Comparison of ENCODE assay signal across 14 mouse cellular contexts in the genomic region with DNA sequence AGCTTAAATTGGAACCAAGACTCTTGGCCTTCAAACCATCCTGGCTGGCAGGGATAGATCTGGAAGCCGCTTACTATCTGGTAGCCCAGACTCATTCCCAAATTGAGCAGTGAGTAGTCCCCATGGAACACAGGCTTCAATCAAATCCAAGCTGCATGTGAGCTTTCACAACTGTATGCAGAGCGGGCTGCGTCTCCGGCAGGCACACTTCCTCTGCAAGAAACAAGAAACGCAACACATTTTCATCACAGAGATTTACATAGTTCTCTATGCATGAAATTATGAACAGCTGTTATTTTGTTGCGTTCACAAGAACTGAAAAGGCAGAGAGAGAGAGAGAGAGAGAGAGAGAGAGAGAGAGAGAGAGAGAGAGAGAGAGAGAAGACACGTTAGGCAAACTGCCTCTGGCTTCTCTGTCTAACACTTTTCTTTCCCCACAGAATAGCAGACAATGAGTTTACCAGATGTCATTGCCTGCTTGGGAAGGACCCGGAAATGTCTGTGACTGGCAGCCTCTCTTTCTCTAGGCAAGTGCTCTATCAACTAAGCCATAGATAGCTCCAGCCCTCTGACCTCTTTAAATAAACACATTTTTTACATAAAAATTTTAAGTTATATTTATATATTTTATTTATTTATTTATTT. TPM values are rescaled to one million over a fixed set of nuclear protein-coding genes. Genes with fewer than 3 reads are reported as not detected.
DNase-seq lines count a peak whose midpoint lies in the region; ATAC-seq and TF ChIP-seq lines count a peak whose summit lies in the region.
"Had no signal": no experiment of that assay in that cellular context is flagged by ENCODE, and none has a peak within 500 bp of the region (broad histone marks: within the 10 kb centered on the region; RNA-seq: fewer than 3 reads in every experiment).

No protein-coding gene starts in this region.

- H3K4me1 ChIP-seq in forebrain, embryonic 13.5 days, result no peaks in the 10 kb centered on the region
- no peaks in the 10 kb centered on the region for H3K4me1 ChIP-seq in forebrain, embryonic 11.5 days (replicated peaks; ENCODE audit: control insufficient read depth, insufficient read depth, low read length)
- H3K4me1 ChIP-seq in hindbrain, postnatal 0 days (ENCODE audit: insufficient read depth, low read length), result no peaks in the 10 kb centered on the region
- H3K4me1 ChIP-seq in hindbrain, embryonic 10.5 days (replicated peaks), result peaks cover 4% of the 10 kb centered on the region; the same call in 1 of the 2 replicates
- peaks cover 5% of the 10 kb centered on the region; the same call in 1 of the 2 replicates for H3K4me1 ChIP-seq in spleen, adult 2 months (ENCODE audit: control insufficient read depth, insufficient read depth, insufficient read length)
- H3K4me1 ChIP-seq: heart, embryonic 15.5 days; liver, embryonic 12.5 days had no signal

- 74% methylated on average over 8 of the region's 8 CpGs for WGBS in forebrain, embryonic 13.5 days
- 76% methylated on average over 8 of the region's 8 CpGs for WGBS in forebrain, embryonic 11.5 days
- 52% methylated on average over 8 of the region's 8 CpGs for WGBS in hindbrain, postnatal 0 days
- WGBS in hindbrain, embryonic 10.5 days, result 72% methylated on average over 8 of the region's 8 CpGs
- 47% methylated on average over 8 of the region's 8 CpGs for WGBS in spleen, adult 2 months

- ATAC-seq in forebrain, embryonic 13.5 days, result no peak
- no peak for ATAC-seq in forebrain, embryonic 11.5 days (replicated peaks; ENCODE audit: low FRiP score)
- no peak for ATAC-seq in hindbrain, postnatal 0 days
- ATAC-seq: liver, embryonic 12.5 days had no signal

- no peaks in the 10 kb centered on the region for H3K36me3 ChIP-seq in forebrain, embryonic 13.5 days (ENCODE audit: poor library complexity, severe bottlenecking)
- no peaks in the 10 kb centered on the region for H3K36me3 ChIP-seq in forebrain, embryonic 11.5 days (ENCODE audit: control insufficient read depth, insufficient read depth, low read length)
- no peaks in the 10 kb centered on the region for H3K36me3 ChIP-seq in hindbrain, postnatal 0 days (ENCODE audit: insufficient read depth, low read length)
- no peaks in the 10 kb centered on the region for H3K36me3 ChIP-seq in hindbrain, embryonic 10.5 days
- H3K36me3 ChIP-seq in spleen, adult 2 months (ENCODE audit: control insufficient read depth, insufficient read depth, low read length), result no peaks in the 10 kb centered on the region
- H3K36me3 ChIP-seq: heart, embryonic 15.5 days; liver, embryonic 12.5 days had no signal

- TF ChIP-seq CTCF in hindbrain, postnatal 0 days (IDR thresholded peaks at IDR 0.05; ENCODE audit: low read depth), result no peak
- TF ChIP-seq CTCF in spleen, adult 2 months (IDR thresholded peaks at IDR 0.05; ENCODE audit: extremely low read depth, insufficient read depth, insufficient read length, insufficient replicate concordance), result no peak

- DNase-seq in forebrain, embryonic 11.5 days (ENCODE audit: low spot score), result no peak
- peak; percentile 26 for DNase-seq in hindbrain, postnatal 0 days (ENCODE audit: low spot score)
- no peak for DNase-seq in hindbrain, embryonic 10.5 days (ENCODE audit: low spot score)
- DNase-seq in spleen, adult 2 months (ENCODE audit: low read depth in 1 of 2, low spot score in 2 of 2), result no peak
- no peak for DNase-seq in spleen, adult 12 weeks (ENCODE audit: low spot score)
- peak; percentile 11 for DNase-seq in skeletal muscle tissue, adult 2 months (ENCODE audit: low read depth, low spot score)
- DNase-seq in thymus, postnatal 0 days (ENCODE audit: low spot score), result no peak
- DNase-seq: cerebellum, adult 9-10 months; kidney, postnatal 14 days; right cerebral cortex, postnatal 25 days had no signal

- H3K9me3 ChIP-seq in forebrain, embryonic 13.5 days (replicated peaks), result no peaks in the 10 kb centered on the region
- no peaks in the 10 kb centered on the region for H3K9me3 ChIP-seq in forebrain, embryonic 11.5 days (ENCODE audit: control insufficient read depth, low read length)
- H3K9me3 ChIP-seq in hindbrain, postnatal 0 days (ENCODE audit: low read length), result no peaks in the 10 kb centered on the region
- no peaks in the 10 kb centered on the region for H3K9me3 ChIP-seq in hindbrain, embryonic 10.5 days
- H3K9me3 ChIP-seq: heart, embryonic 15.5 days; liver, embryonic 12.5 days had no signal

- H3K4me3 ChIP-seq in forebrain, embryonic 13.5 days, result no peak overlapping the region
- no peak overlapping the region for H3K4me3 ChIP-seq in forebrain, embryonic 11.5 days (ENCODE audit: low read depth, low read length)
- H3K4me3 ChIP-seq in hindbrain, postnatal 0 days (ENCODE audit: low read length), result no peak overlapping the region
- H3K4me3 ChIP-seq in hindbrain, embryonic 10.5 days, result no peak overlapping the region
- no peak overlapping the region for H3K4me3 ChIP-seq in spleen, adult 2 months (ENCODE audit: extremely low read depth, insufficient read depth, insufficient read length)
- H3K4me3 ChIP-seq: heart, embryonic 15.5 days; liver, embryonic 12.5 days had no signal

- no peak overlapping the region for H3K4me2 ChIP-seq in forebrain, embryonic 13.5 days
- H3K4me2 ChIP-seq in forebrain, embryonic 11.5 days (ENCODE audit: low read depth, low read length, severe bottlenecking), result no peak overlapping the region
- H3K4me2 ChIP-seq in hindbrain, postnatal 0 days (ENCODE audit: low read depth, low read length), result no peak overlapping the region
- H3K4me2 ChIP-seq: heart, embryonic 15.5 days; liver, embryonic 12.5 days had no signal

- H3K9ac ChIP-seq in forebrain, embryonic 13.5 days, result no peak overlapping the region
- H3K9ac ChIP-seq in forebrain, embryonic 11.5 days (ENCODE audit: low read length), result no peak overlapping the region
- H3K9ac ChIP-seq in hindbrain, postnatal 0 days (replicated peaks; ENCODE audit: low read length), result no peak overlapping the region
- H3K9ac ChIP-seq: heart, embryonic 15.5 days; liver, embryonic 12.5 days had no signal

- H3K27ac ChIP-seq in forebrain, embryonic 13.5 days, result peak overlapping the region; percentile 45
- no peak overlapping the region for H3K27ac ChIP-seq in forebrain, embryonic 11.5 days (ENCODE audit: low read depth, low read length)
- no peak overlapping the region for H3K27ac ChIP-seq in hindbrain, postnatal 0 days
- no peak overlapping the region for H3K27ac ChIP-seq in hindbrain, embryonic 10.5 days
- peak overlapping the region; percentile 72 for H3K27ac ChIP-seq in spleen, adult 2 months (ENCODE audit: insufficient read depth, low read length)
- H3K27ac ChIP-seq: heart, embryonic 15.5 days; liver, embryonic 12.5 days; stomach, postnatal 0 days had no signal

- TF ChIP-seq POLR2A in spleen, adult 2 months (IDR thresholded peaks at IDR 0.05; ENCODE audit: low read depth, low read length), result no peak

- H3K27me3 ChIP-seq in forebrain, embryonic 13.5 days, result no peaks in the 10 kb centered on the region
- no peaks in the 10 kb centered on the region for H3K27me3 ChIP-seq in forebrain, embryonic 11.5 days (ENCODE audit: control insufficient read depth, insufficient read depth, low read length)
- H3K27me3 ChIP-seq in hindbrain, postnatal 0 days (ENCODE audit: insufficient read depth, low read length), result no peaks in the 10 kb centered on the region
- H3K27me3 ChIP-seq in hindbrain, embryonic 10.5 days (ENCODE audit: insufficient read depth, poor library complexity, severe bottlenecking), result no peaks in the 10 kb centered on the region
- H3K27me3 ChIP-seq in spleen, adult 2 months (ENCODE audit: control insufficient read depth, insufficient read depth, low read length), result no peaks in the 10 kb centered on the region
- H3K27me3 ChIP-seq: heart, embryonic 15.5 days had no signal

RNA-seq across cellular contexts. Expression of a gene that starts 27.7 kb away (rescaled TPM):
- 139 and 143 TPM in 2 replicates for polyA plus RNA-seq in forebrain, embryonic 13.5 days (2015; fragmentation: Nextera tagmentation; extraction: Ambion mirVana)
- 156 and 163 TPM in 2 replicates for polyA plus RNA-seq in forebrain, embryonic 11.5 days (2014; fragmentation: Nextera tagmentation; extraction: Ambion mirVana)
- total RNA-seq in hindbrain, postnatal 0 days (2014; rRNA removed), result 132 and 137 TPM in 2 replicates
- 81.1 and 86.3 TPM in 2 replicates for polyA plus RNA-seq in hindbrain, postnatal 0 days (2015; fragmentation: Nextera tagmentation; extraction: Ambion mirVana)
- 90.5 and 109 TPM in 2 replicates for polyA plus RNA-seq in hindbrain, embryonic 10.5 days (2016; fragmentation: Nextera tagmentation; extraction: Ambion mirVana)
- polyA plus RNA-seq in spleen, adult 2 months (2012; rRNA removed), result 24.7 and 28.4 TPM in 2 replicates
- polyA plus RNA-seq in thymus, postnatal 0 days (2015; fragmentation: Nextera tagmentation; extraction: Ambion mirVana), result 113 and 126 TPM in 2 replicates

Comparison
In these comparisons a context has a peak if more than half of its experiments do, and no peak if none do; other contexts are left out.
1. H3K27ac ChIP-seq: peak in forebrain, embryonic 13.5 days (single experiment) and spleen, adult 2 months (single experiment); none in forebrain, embryonic 11.5 days (single experiment), hindbrain, postnatal 0 days (single experiment) and hindbrain, embryonic 10.5 days (single experiment).
2. DNase-seq: peak in hindbrain, postnatal 0 days (single experiment) and skeletal muscle tissue, adult 2 months (single experiment); none in forebrain, embryonic 11.5 days (single experiment), hindbrain, embryonic 10.5 days (single experiment), spleen, adult 2 months (0 of 2), spleen, adult 12 weeks (single experiment) and thymus, postnatal 0 days (single experiment).